Mouse (Mus musculus) MEL (cell line): Measurements from ENCODE around the gene Gm49373. TPM values are rescaled to one million over a fixed set of nuclear protein-coding genes. Genes with fewer than 3 reads are reported as not detected.

Source experiments
- DNase-seq: peaks from one replicate; pipeline ENCODE4 v3.0.0; 2011; ENCODE audit warnings: low read depth, low spot score
- H3K27ac ChIP-seq: 2 replicates; pipeline ENCODE4 v1.5.1; 2012; ENCODE audit warnings: low read depth, mild to moderate bottlenecking, control low read depth, low read length, moderate library complexity; ENCODE audit not compliant: control insufficient read depth
- H3K27me3 ChIP-seq, 2 experiments: fragments of 150-350 bp in 1 of 2; sonication (generic) in 1 of 2; 2 replicates each; pipeline ENCODE4 v1.6.1; 2012; ENCODE audit warnings: low read length in 2 of 2, mild to moderate bottlenecking in 2 of 2, improper control_type of control experiment in 1 of 2, moderate library complexity in 1 of 2; ENCODE audit not compliant: insufficient read depth in 2 of 2, control insufficient read depth in 1 of 2
- H3K36me3 ChIP-seq, 2 experiments: 2 replicates each; pipeline ENCODE4 v1.6.1; 2012 to 2014; ENCODE audit warnings: low read length in 2 of 2, improper control_type of control experiment in 1 of 2, inconsistent platforms in 1 of 2, mild to moderate bottlenecking in 1 of 2; ENCODE audit not compliant: insufficient read depth in 2 of 2, control insufficient read depth in 1 of 2
- H3K4me1 ChIP-seq, 2 experiments: fragments of 150-350 bp in 1 of 2; sonication (generic) in 1 of 2; 2 replicates each; pipeline ENCODE4 v1.6.1; 2012; ENCODE audit warnings: low read length in 2 of 2, improper control_type of control experiment in 1 of 2, mild to moderate bottlenecking in 1 of 2; ENCODE audit not compliant: insufficient read depth in 2 of 2, control insufficient read depth in 1 of 2
- H3K4me3 ChIP-seq, 2 experiments: fragments of 150-350 bp in 1 of 2; sonication (generic) in 1 of 2; 2 replicates each; pipeline ENCODE4 v1.5.1; 2012; ENCODE audit warnings: low read depth in 2 of 2, low read length in 2 of 2, mild to moderate bottlenecking in 2 of 2, moderate library complexity in 2 of 2, control low read depth in 1 of 2, improper control_type of control experiment in 1 of 2; ENCODE audit not compliant: control insufficient read depth in 1 of 2, insufficient read depth in 1 of 2
- H3K79me2 ChIP-seq: 2 replicates; pipeline ENCODE4 v1.6.1; 2012; ENCODE audit warnings: mild to moderate bottlenecking, low read length, moderate library complexity; ENCODE audit not compliant: control insufficient read depth, poor library complexity, insufficient read depth
- H3K9ac ChIP-seq: 2 replicates; pipeline ENCODE4 v1.6.1; 2012; ENCODE audit warnings: low read depth, mild to moderate bottlenecking, control low read depth, low read length, moderate library complexity; ENCODE audit not compliant: control insufficient read depth, poor library complexity, severe bottlenecking
- H3K9me3 ChIP-seq: fragments of 150-350 bp; sonication (generic); replicated peaks from 2 replicates; pipeline ENCODE4 v1.6.1; 2012; ENCODE audit warnings: mild to moderate bottlenecking, low read length, improper control_type of control experiment, moderate library complexity; ENCODE audit not compliant: insufficient read depth
- CHD1 ChIP-seq: IDR thresholded peaks from 2 replicates; pipeline ENCODE4 v1.6.1; 2012; ENCODE audit warnings: low read depth, mild to moderate bottlenecking, inconsistent platforms, low read length, improper control_type of control experiment
- CHD2 ChIP-seq: IDR thresholded peaks from 2 replicates; pipeline ENCODE4 v1.6.1; 2011; ENCODE audit warnings: low read length, improper control_type of control experiment
- CTCF ChIP-seq, 3 experiments: IDR thresholded peaks in 2 of 3; conservative IDR thresholded peaks in 1 of 3; 2 replicates each; pipeline ENCODE4 v1.5.1; 2011 to 2012; ENCODE audit warnings: low read length in 3 of 3, low read depth in 2 of 3, mild to moderate bottlenecking in 2 of 3, improper control_type of control experiment in 1 of 3, inconsistent platforms in 1 of 3, mixed read lengths in 1 of 3, moderate library complexity in 1 of 3; ENCODE audit not compliant: control insufficient read depth in 1 of 3, insufficient read depth in 1 of 3, poor library complexity in 1 of 3, severe bottlenecking in 1 of 3
- E2F4 ChIP-seq: IDR thresholded peaks from 2 replicates; pipeline ENCODE4 v1.6.1; 2011; ENCODE audit warnings: low read depth, low read length, improper control_type of control experiment, borderline replicate concordance
- ELF1 ChIP-seq: IDR thresholded peaks from 2 replicates; pipeline ENCODE4 v1.6.1; 2014; ENCODE audit warnings: low read depth, mild to moderate bottlenecking, inconsistent platforms, low read length, improper control_type of control experiment, moderate library complexity
- GABPA ChIP-seq: IDR thresholded peaks from 2 replicates; pipeline ENCODE4 v1.6.1; 2012; ENCODE audit warnings: low read depth, mild to moderate bottlenecking, inconsistent platforms, low read length, improper control_type of control experiment, moderate library complexity
- GATA1 ChIP-seq: IDR thresholded peaks from 2 replicates; pipeline ENCODE4 v1.6.1; 2011; ENCODE audit warnings: low read depth, low read length, improper control_type of control experiment
- HCFC1 ChIP-seq: IDR thresholded peaks from 2 replicates; pipeline ENCODE4 v1.6.1; 2012; ENCODE audit warnings: low read depth, mild to moderate bottlenecking, inconsistent platforms, low read length, improper control_type of control experiment, moderate library complexity
- KAT2A ChIP-seq: conservative IDR thresholded peaks from 2 replicates; pipeline ENCODE4 v1.6.1; 2012; ENCODE audit warnings: low read depth, low read length, improper control_type of control experiment, inconsistent platforms
- MAFK ChIP-seq: IDR thresholded peaks from 2 replicates; pipeline ENCODE4 v1.6.1; 2011; ENCODE audit warnings: low read depth, mild to moderate bottlenecking, low read length, improper control_type of control experiment, borderline replicate concordance
- MAX ChIP-seq: IDR thresholded peaks from 2 replicates; pipeline ENCODE4 v1.6.1; 2011; ENCODE audit warnings: low read length, improper control_type of control experiment
- MAZ ChIP-seq: IDR thresholded peaks from 2 replicates; pipeline ENCODE4 v1.6.1; 2012; ENCODE audit warnings: low read depth, mild to moderate bottlenecking, inconsistent platforms, low read length, improper control_type of control experiment
- MYB ChIP-seq: IDR thresholded peaks from 2 replicates; pipeline ENCODE4 v1.6.1; 2011; ENCODE audit warnings: mild to moderate bottlenecking, low read depth, low read length, improper control_type of control experiment
- NELFE ChIP-seq: IDR thresholded peaks from 2 replicates; pipeline ENCODE4 v1.6.1; 2011; ENCODE audit warnings: low read depth, low read length, improper control_type of control experiment
- NRF1 ChIP-seq: IDR thresholded peaks from 2 replicates; pipeline ENCODE4 v1.6.1; 2014; ENCODE audit warnings: low read depth, mild to moderate bottlenecking, inconsistent platforms, low read length, improper control_type of control experiment, moderate library complexity; ENCODE audit not compliant: poor library complexity, insufficient read depth, severe bottlenecking
- POLR2AphosphoS2 ChIP-seq: IDR thresholded peaks from 2 replicates; pipeline ENCODE4 v1.6.1; 2011; ENCODE audit warnings: low read length, improper control_type of control experiment
- POLR2AphosphoS5 ChIP-seq: IDR thresholded peaks from 2 replicates; pipeline ENCODE4 v1.6.1; 2012; ENCODE audit warnings: low read depth, borderline replicate concordance, mild to moderate bottlenecking, inconsistent platforms, low read length, moderate library complexity, mixed read lengths
- RAD21 ChIP-seq: IDR thresholded peaks from 2 replicates; pipeline ENCODE4 v1.6.1; 2011; ENCODE audit warnings: mild to moderate bottlenecking, low read depth, low read length, improper control_type of control experiment
- SIN3A ChIP-seq: IDR thresholded peaks from 2 replicates; pipeline ENCODE4 v1.6.1; 2012; ENCODE audit warnings: low read length, improper control_type of control experiment, inconsistent platforms
- TCF12 ChIP-seq: IDR thresholded peaks from 2 replicates; pipeline ENCODE4 v1.6.1; 2014; ENCODE audit warnings: low read depth, mild to moderate bottlenecking, inconsistent platforms, low read length, improper control_type of control experiment, moderate library complexity
- USF1 ChIP-seq: IDR thresholded peaks from 2 replicates; pipeline ENCODE4 v1.6.1; 2014; ENCODE audit warnings: low read depth, mild to moderate bottlenecking, inconsistent platforms, low read length, improper control_type of control experiment, moderate library complexity
- ZKSCAN1 ChIP-seq: IDR thresholded peaks from 2 replicates; pipeline ENCODE4 v1.6.1; 2012; ENCODE audit warnings: low read depth, mild to moderate bottlenecking, inconsistent platforms, low read length, improper control_type of control experiment, moderate library complexity
- polyA plus RNA-seq, 2 experiments: library from polyadenylated mRNA; stranded (reverse) in 1 of 2; unstranded in 1 of 2; fragments of >175 nt in 1 of 2; fragments of >200 nt in 1 of 2; gene quantifications; 2 replicates each; pipeline versions ENCODE4 v1.2.1 to v1.2.4; 2012; ENCODE audit warnings: low replicate concordance in 2 of 2, low read depth in 1 of 2; ENCODE audit not compliant: insufficient read length in 2 of 2, insufficient read depth in 1 of 2, missing spikeins in 1 of 2
- total RNA-seq: library from RNA; depleted of rRNA; stranded (reverse); fragments of 300-350 nt; gene quantifications from 2 replicates; pipeline ENCODE4 v1.2.3, GENCODE M21; 2012

Gm49373 gene
- total and polyA plus RNA-seq, 3 experiments, result 6.4 to 8.3 TPM; not detected in 1

DNA sequence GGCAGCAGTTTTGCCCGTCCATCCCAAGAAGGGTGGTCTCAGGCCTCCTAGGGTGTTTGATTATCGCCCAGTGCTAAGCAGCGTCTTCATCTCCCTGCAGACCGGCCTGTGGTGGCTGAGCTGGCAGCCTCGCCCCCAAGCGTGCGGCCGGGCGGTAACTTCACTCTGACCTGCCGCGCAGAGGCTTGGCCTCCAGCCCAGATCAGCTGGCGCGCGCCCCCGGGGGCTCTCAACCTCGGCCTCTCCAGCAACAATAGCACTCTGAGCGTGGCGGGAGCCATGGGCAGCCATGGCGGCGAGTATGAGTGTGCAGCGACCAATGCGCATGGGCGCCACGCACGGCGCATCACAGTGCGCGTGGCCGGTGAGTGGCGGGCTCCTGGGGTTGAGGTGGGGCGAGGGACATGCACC, 35.4 kb downstream of the Gm49373 start:
- H3K9me3 ChIP-seq, result no peaks in the 10 kb centered on the region
- H3K27me3 ChIP-seq, result no peaks in the 10 kb centered on the region
- DNase-seq, result no peak
- no peak overlapping the region for H3K4me3 ChIP-seq
- peaks cover 0 to 28% of the 10 kb centered on the region in 2 experiments; a peak in 2 of 4 replicates for H3K36me3 ChIP-seq
- H3K27ac ChIP-seq, result no peak overlapping the region
- H3K79me2 ChIP-seq, result peaks cover 9% of the 10 kb centered on the region
- no peak overlapping the region for H3K9ac ChIP-seq
- TF ChIP-seq MAZ (no peak), GATA1 (no peak), E2F4 (no peak), CHD2 (no peak), POLR2AphosphoS5 (no peak), ZKSCAN1 (no peak), TCF12 (no peak), SIN3A (no peak), CTCF (IDR thresholded peaks at IDR 0.05 in 2 of 3, conservative IDR thresholded peaks at IDR 0.05 in 1 of 3; ENCODE audit: control insufficient read depth in 1 of 3, insufficient read depth in 1 of 3, low read depth in 2 of 3, low read length in 3 of 3, poor library complexity in 1 of 3, severe bottlenecking in 1 of 3) (no peak), NELFE (no peak), MYB (no peak), ELF1 (no peak), MAFK (no peak), POLR2AphosphoS2 (no peak), NRF1 (no peak)
- TF ChIP-seq, all 39 proteins: peak for 0
- peaks cover 16 to 46% of the 10 kb centered on the region in 2 experiments for H3K4me1 ChIP-seq

DNA sequence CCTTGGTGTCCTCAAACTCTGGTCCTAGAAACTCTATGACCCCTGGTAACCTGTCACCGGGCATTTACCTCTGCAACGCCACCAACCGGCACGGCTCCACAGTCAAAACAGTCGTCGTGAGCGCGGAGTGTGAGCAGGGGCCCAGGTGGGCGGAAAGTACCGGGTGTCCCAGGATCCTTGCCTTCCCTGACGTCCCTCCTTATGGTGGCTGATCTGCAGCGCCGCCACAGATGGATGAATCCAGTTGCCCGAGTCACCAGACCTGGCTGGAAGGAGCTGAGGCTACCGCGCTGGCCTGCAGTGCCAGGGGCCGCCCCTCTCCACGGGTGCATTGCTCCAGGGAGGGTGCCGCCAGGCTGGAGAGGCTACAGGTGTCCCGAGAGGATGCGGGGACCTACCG, 36.2 kb downstream of the Gm49373 start:
- Histone ChIP-seq H3K4me3 (no peak overlapping the region), H3K9ac (no peak overlapping the region), H3K27me3 (no peaks in the 10 kb centered on the region), H3K36me3 (peaks cover 0 to 24% of the 10 kb centered on the region in 2 experiments; a peak in 2 of 4 replicates), H3K79me2 (peaks cover 9% of the 10 kb centered on the region), H3K9me3 (no peaks in the 10 kb centered on the region), H3K27ac (no peak overlapping the region), H3K4me1 (peaks cover 15 to 39% of the 10 kb centered on the region in 2 experiments)
- TF ChIP-seq POLR2AphosphoS5, result no peak
- TF ChIP-seq USF1, result no peak
- TF ChIP-seq GABPA, result no peak
- TF ChIP-seq CHD1, result no peak
- TF ChIP-seq MAX, result no peak
- no peak for TF ChIP-seq MYB
- TF ChIP-seq HCFC1, result no peak
- TF ChIP-seq RAD21, result no peak
- TF ChIP-seq NELFE, result no peak
- no peak for TF ChIP-seq KAT2A
- DNase-seq, result no peak
